Mouse (Mus musculus) embryonic facial prominence, embryonic 13.5 days (tissue): ENCODE measurements around the gene Nup210. TPM values are rescaled to one million over a fixed set of nuclear protein-coding genes. Genes with fewer than 3 reads are reported as not detected.
"Not testable (repeated sequence)": the region's sequence is repeated elsewhere in the genome, so short reads cannot be mapped to it uniquely, and the experiment has no call there.

ENCODE experiments used
- ATAC-seq: fragments of 200-750 bp; cut with Nextera tagmentation; 2 replicates; pipeline ENCODE4 v1.8.0; 2017; ENCODE audit warnings: low read depth; ENCODE audit not compliant: insufficient number of reproducible peaks, insufficient read depth, low FRiP score, low TSS enrichment
- H3K27ac ChIP-seq: fragments of 300-500 bp; sonication (generic); 2 replicates; pipeline ENCODE4 v1.5.1; 2015; ENCODE audit warnings: moderate library complexity, mild to moderate bottlenecking, inconsistent platforms
- H3K27me3 ChIP-seq: fragments of 300-500 bp; sonication (generic); 2 replicates; pipeline ENCODE4 v1.6.1; 2015; ENCODE audit warnings: mild to moderate bottlenecking, inconsistent platforms
- H3K36me3 ChIP-seq: fragments of 300-500 bp; sonication (generic); 2 replicates; pipeline ENCODE4 v1.6.1; 2015; ENCODE audit warnings: mild to moderate bottlenecking, inconsistent platforms
- H3K4me1 ChIP-seq: fragments of 300-500 bp; sonication (generic); 2 replicates; pipeline ENCODE4 v1.6.1; 2015; ENCODE audit warnings: inconsistent platforms
- H3K4me2 ChIP-seq: fragments of 300-500 bp; sonication (generic); 2 replicates; pipeline ENCODE4 v1.6.1; 2015; ENCODE audit warnings: moderate library complexity, mild to moderate bottlenecking, inconsistent platforms
- H3K4me3 ChIP-seq: fragments of 300-500 bp; sonication (generic); 2 replicates; pipeline ENCODE4 v1.5.1; 2015; ENCODE audit warnings: mild to moderate bottlenecking, inconsistent platforms
- H3K9ac ChIP-seq: fragments of 300-500 bp; sonication (generic); 2 replicates; pipeline ENCODE4 v1.6.1; 2015; ENCODE audit warnings: mild to moderate bottlenecking, inconsistent platforms
- H3K9me3 ChIP-seq: fragments of 300-500 bp; sonication (generic); 2 replicates; pipeline ENCODE4 v1.6.1; 2016; ENCODE audit warnings: inconsistent platforms
- WGBS: fragments of 180-500 bp; shearing (Covaris S2); methylation state at CpG from one replicate; pipeline ENCODE4 v1.1.7; 2015; ENCODE audit warnings: mixed read lengths; 5-methylcytosine and 5-hydroxymethylcytosine counted together
- polyA plus RNA-seq: library from polyadenylated mRNA; unstranded; fragments of >200 nt; fragmentation: Nextera tagmentation; extraction: Ambion mirVana; gene quantifications from 2 replicates; pipeline ENCODE4 v1.2.1, GENCODE M21; 2015

The Nup210 gene
- polyA plus RNA-seq, 1 experiment from 2014 or later, result 5.9 TPM

- ATAC-seq, result no peak
Measured at GRCm38 (mm10) chr6:91137343-91137956, 20.8 kb upstream of the Nup210 start.

GRCm38 (mm10) chr6:91130856-91131255 is 14.2 kb upstream of the Nup210 start:
- Histone ChIP-seq H3K4me2 (no peak overlapping the region), H3K4me1 (no peaks in the 10 kb centered on the region; the same call in 1 of the 2 replicates), H3K9ac (no peak overlapping the region), H3K36me3 (no peaks in the 10 kb centered on the region), H3K9me3 (no peaks in the 10 kb centered on the region), H3K4me3 (no peak overlapping the region), H3K27me3 (no peaks in the 10 kb centered on the region), H3K27ac (no peak overlapping the region)
- no peak for ATAC-seq
- WGBS, result 53% methylated on average over 1 of the region's 1 CpGs

More at GRCm38 (mm10) chr6:91137343-91137956, 20.8 kb upstream of the Nup210 start:
- Histone ChIP-seq H3K9ac (no peak overlapping the region), H3K27me3 (no peaks in the 10 kb centered on the region), H3K4me3 (no peak overlapping the region), H3K4me2 (no peak overlapping the region), H3K36me3 (no peaks in the 10 kb centered on the region), H3K9me3 (no peaks in the 10 kb centered on the region), H3K4me1 (no peaks in the 10 kb centered on the region), H3K27ac (no peak overlapping the region)
- 75% methylated on average over 10 of the region's 10 CpGs for WGBS

- ATAC-seq, result no peak
- no peak overlapping the region for H3K4me3 ChIP-seq
- no peak overlapping the region for H3K27ac ChIP-seq
- H3K9ac ChIP-seq, result no peak overlapping the region
- no peaks in the 10 kb centered on the region for H3K27me3 ChIP-seq
- no peaks in the 10 kb centered on the region for H3K9me3 ChIP-seq
- H3K4me1 ChIP-seq, result no peaks in the 10 kb centered on the region; the same call in 1 of the 2 replicates
- WGBS, result 48% methylated on average over 4 of the region's 4 CpGs
- no peak overlapping the region for H3K4me2 ChIP-seq
- H3K36me3 ChIP-seq, result no peaks in the 10 kb centered on the region
Measured at GRCm38 (mm10) chr6:91128996-91129395, 12.4 kb upstream of the Nup210 start.

- Histone ChIP-seq H3K4me1 (no peaks in the 10 kb centered on the region; the same call in 1 of the 2 replicates), H3K4me3 (no peak overlapping the region), H3K27me3 (no peaks in the 10 kb centered on the region), H3K9ac (no peak overlapping the region), H3K36me3 (no peaks in the 10 kb centered on the region), H3K4me2 (no peak overlapping the region), H3K9me3 (peaks cover 6% of the 10 kb centered on the region; the same call in 1 of the 2 replicates), H3K27ac (no peak overlapping the region)
- 86% methylated on average over 2 of the region's 2 CpGs for WGBS
- no peak for ATAC-seq
Measured at GRCm38 (mm10) chr6:91125228-91125585, 8.6 kb upstream of the Nup210 start.

DNA sequence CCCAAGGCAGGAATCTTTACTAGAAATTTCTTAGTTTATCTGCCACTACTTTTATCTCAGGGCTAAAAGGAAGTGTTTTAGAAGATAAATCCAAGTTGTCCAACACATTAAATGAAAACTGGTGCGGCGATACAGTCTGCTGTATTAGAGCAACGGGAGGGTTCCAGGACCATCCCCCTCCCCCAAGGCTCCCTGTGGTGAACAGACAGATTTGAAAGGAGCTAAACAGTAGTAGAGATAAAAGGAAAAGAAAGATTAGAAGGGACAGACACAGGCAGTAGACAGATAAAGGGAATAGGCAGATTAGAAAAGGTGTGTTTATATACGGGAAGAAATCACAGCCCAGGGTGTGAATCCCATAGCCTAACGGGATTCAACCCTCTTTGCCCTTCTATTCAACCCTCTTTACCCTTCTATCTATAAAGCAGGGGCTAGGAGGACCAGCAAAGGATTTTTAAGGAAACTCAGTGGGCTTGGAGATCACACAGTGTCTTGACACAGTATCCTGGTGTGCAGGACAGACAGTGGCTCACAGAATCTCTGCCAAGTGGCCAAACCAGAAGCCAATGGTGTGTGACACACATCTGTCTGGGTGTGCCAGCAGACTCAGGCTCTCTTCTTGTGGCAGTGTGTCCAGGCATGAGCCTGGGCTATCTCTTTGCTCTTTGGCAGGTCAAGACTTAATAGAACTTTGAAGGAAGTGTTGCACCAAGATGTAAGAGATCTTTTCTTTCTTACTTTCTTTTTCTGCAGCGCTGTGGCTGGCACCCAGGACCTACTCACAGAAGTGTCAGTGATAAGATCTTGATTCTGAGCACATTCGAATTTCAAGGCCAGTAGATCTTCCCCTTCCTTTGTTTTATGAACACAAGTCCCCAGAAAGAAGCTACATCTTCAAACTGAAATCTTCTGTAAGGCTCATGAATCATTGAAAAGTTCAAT is 7.9 kb upstream of the Nup210 start:
- Histone ChIP-seq H3K4me2 (no peak overlapping the region), H3K27me3 (no peaks in the 10 kb centered on the region), H3K4me1 (no peaks in the 10 kb centered on the region; the same call in 1 of the 2 replicates), H3K36me3 (no peaks in the 10 kb centered on the region), H3K9ac (no peak overlapping the region), H3K27ac (no peak overlapping the region), H3K4me3 (no peak overlapping the region), H3K9me3 (peaks cover 6% of the 10 kb centered on the region; the same call in 1 of the 2 replicates)
- ATAC-seq, result no peak
- WGBS, result 45% methylated on average over 7 of the region's 7 CpGs

GRCm38 (mm10) chr6:91123453-91123852 is 6.8 kb upstream of the Nup210 start:
- Histone ChIP-seq H3K36me3 (no peaks in the 10 kb centered on the region), H3K9ac (no peak overlapping the region), H3K9me3 (peaks cover 6% of the 10 kb centered on the region; the same call in 1 of the 2 replicates), H3K4me2 (no peak overlapping the region), H3K27me3 (peaks cover 2% of the 10 kb centered on the region; the same call in 1 of the 2 replicates), H3K27ac (no peak overlapping the region), H3K4me3 (no peak overlapping the region), H3K4me1 (no peaks in the 10 kb centered on the region; the same call in 1 of the 2 replicates)
- 82% methylated on average over 3 of the region's 3 CpGs for WGBS
- ATAC-seq, result no peak

- H3K4me2 ChIP-seq, H3K36me3 ChIP-seq, H3K9ac ChIP-seq, H3K4me3 ChIP-seq, ATAC-seq, H3K27ac ChIP-seq, H3K9me3 ChIP-seq: not testable (repeated sequence)
- 90% methylated on average over 7 of the region's 7 CpGs for WGBS
- Histone ChIP-seq H3K4me1 (peaks cover 12% of the 10 kb centered on the region), H3K27me3 (peaks cover 20% of the 10 kb centered on the region)
Measured at GRCm38 (mm10) chr6:91121089-91121488, 4.5 kb upstream of the Nup210 start.

DNA sequence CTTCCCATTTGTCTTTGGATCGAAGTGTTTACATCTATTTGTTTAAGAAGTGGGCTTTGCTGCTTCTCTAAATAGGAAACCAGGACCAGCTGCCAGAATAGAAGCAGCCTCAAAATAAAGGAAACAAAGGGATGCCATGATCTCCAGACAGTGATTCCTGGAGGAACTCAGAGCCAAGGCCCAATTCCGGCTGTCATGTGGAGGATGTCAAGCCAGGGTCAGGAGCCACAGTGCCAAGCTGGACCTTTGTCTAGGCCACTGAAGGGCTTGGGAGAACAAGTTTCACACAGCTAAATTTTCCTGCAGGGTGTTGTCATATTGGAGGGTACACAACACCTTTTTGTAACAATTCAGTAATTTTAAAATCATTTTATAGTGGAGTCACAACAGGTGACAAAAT is 3.6 kb upstream of the Nup210 start:
- whole genome bisulfite sequencing, result 80% methylated on average over 2 of the region's 2 CpGs
- H3K4me3 ChIP-seq, result no peak overlapping the region
- peaks cover 6% of the 10 kb centered on the region; the same call in 1 of the 2 replicates for H3K9me3 ChIP-seq
- H3K36me3 ChIP-seq, result no peaks in the 10 kb centered on the region
- peaks cover 15% of the 10 kb centered on the region for H3K4me1 ChIP-seq
- peaks cover 29% of the 10 kb centered on the region for H3K27me3 ChIP-seq
- no peak overlapping the region for H3K9ac ChIP-seq
- no peak for ATAC-seq
- no peak overlapping the region for H3K27ac ChIP-seq
- no peak overlapping the region for H3K4me2 ChIP-seq

DNA sequence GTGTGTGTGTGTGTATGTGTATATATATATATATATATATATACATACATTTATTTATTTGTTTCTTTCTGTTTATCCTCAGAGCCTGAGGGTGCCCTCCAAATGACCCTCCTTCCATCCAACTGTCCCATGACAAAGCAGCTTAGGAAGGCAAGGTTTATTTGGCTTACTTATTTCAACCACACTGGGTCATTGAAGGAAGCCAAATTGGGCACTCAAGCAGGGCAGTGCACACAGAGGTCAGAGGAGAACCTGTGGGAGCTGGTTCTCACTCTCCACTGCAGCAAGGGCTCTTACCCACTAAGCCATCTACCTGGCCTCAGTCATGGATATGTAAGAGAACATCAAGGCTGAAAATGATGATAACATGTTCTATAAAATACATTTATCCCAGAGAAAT is 1.9 kb upstream of the Nup210 start:
- Histone ChIP-seq H3K36me3 (no peaks in the 10 kb centered on the region), H3K4me2 (no peak overlapping the region), H3K9me3 (peaks cover 6% of the 10 kb centered on the region; the same call in 1 of the 2 replicates), H3K4me3 (no peak overlapping the region), H3K27me3 (peaks cover 38% of the 10 kb centered on the region), H3K4me1 (peaks cover 15% of the 10 kb centered on the region), H3K27ac (no peak overlapping the region), H3K9ac (no peak overlapping the region)
- no peak for ATAC-seq

- H3K36me3 ChIP-seq, result no peaks in the 10 kb centered on the region
- peaks cover 15% of the 10 kb centered on the region for H3K4me1 ChIP-seq
- H3K9ac ChIP-seq, result 0 out of 2 replicates have a peak overlapping the region, but pooled peaks have one; percentile 70
- peaks cover 38% of the 10 kb centered on the region for H3K27me3 ChIP-seq
- peak overlapping the region; percentile 100 for H3K4me2 ChIP-seq
- ATAC-seq, result no peak
- WGBS, result 2% methylated on average over 9 of the region's 9 CpGs
- no peak overlapping the region for H3K27ac ChIP-seq
- H3K4me3 ChIP-seq, result peak overlapping the region; percentile 62
- H3K9me3 ChIP-seq, result peaks cover 6% of the 10 kb centered on the region; the same call in 1 of the 2 replicates
Measured at GRCm38 (mm10) chr6:91117149-91117548, 520 bp upstream of the Nup210 start.

DNA sequence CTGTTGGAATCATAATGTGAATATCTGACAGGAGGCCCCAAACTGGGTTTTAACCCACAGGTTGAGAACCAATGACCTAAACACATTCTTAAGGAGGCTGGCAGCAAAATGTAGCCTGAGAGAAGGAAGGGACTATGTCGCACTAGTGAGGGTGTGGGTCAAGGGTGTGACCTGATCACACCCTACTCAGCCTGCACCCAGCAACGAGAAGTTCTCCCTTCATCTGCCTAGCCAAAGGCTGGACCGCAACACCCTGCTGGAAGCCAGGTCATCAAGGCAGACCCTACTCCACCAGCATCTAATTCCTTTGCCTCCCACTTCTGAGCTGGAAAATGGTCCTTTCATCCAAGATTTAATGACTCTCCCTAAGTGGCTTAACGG is 776 bp downstream of the Nup210 start:
- Histone ChIP-seq H3K4me2 (peak overlapping the region; percentile 100), H3K4me3 (peak overlapping the region; percentile 62), H3K9me3 (no peaks in the 10 kb centered on the region), H3K4me1 (peaks cover 15% of the 10 kb centered on the region), H3K36me3 (no peaks in the 10 kb centered on the region), H3K27me3 (peaks cover 38% of the 10 kb centered on the region), H3K27ac (no peak overlapping the region), H3K9ac (peak overlapping the region; percentile 70; the same call in 1 of the 2 replicates)
- 27% methylated on average over 4 of the region's 4 CpGs for WGBS
- no peak for ATAC-seq
